Mouse (Mus musculus): ENCODE data around the gene Capn7.

- TF ChIP-seq CTCF (IDR thresholded peaks at IDR 0.05; ENCODE audit: control insufficient read depth, insufficient read depth, low read length) (no peak), POLR2A (IDR thresholded peaks at IDR 0.05; ENCODE audit: borderline replicate concordance, control insufficient read depth, low read depth, low read length) (no peak)
These were observed 68.2 kb downstream of the Capn7 start for GRCm38 (mm10) chr14:31404663-31405062.
